Mouse (Mus musculus) hindbrain, embryonic 10.5 days (tissue): ENCODE results near the gene Mfsd14b. TPM values are rescaled to one million over a fixed set of nuclear protein-coding genes. Genes with fewer than 3 reads are reported as not detected.

Experiments
- DNase-seq: peaks from one replicate; pipeline ENCODE4 v3.0.0-alpha.2; 2017; ENCODE audit warnings: low spot score
- H3K27ac ChIP-seq: fragments of 300-500 bp; sonication (generic); 2 replicates; pipeline ENCODE4 v1.5.1; 2016; ENCODE audit warnings: mild to moderate bottlenecking, moderate library complexity
- H3K27me3 ChIP-seq: fragments of 300-500 bp; sonication (generic); 2 replicates; pipeline ENCODE4 v1.6.1; 2016; ENCODE audit warnings: mild to moderate bottlenecking; ENCODE audit not compliant: poor library complexity, insufficient read depth, severe bottlenecking
- H3K36me3 ChIP-seq: fragments of 300-500 bp; sonication (generic); 2 replicates; pipeline ENCODE4 v1.6.1; 2016; ENCODE audit warnings: mild to moderate bottlenecking, moderate library complexity
- H3K4me1 ChIP-seq: fragments of 300-500 bp; sonication (generic); replicated peaks from 2 replicates; pipeline ENCODE4 v1.6.1; 2016; ENCODE audit warnings: mild to moderate bottlenecking
- H3K4me3 ChIP-seq: fragments of 300-500 bp; sonication (generic); 2 replicates; pipeline ENCODE4 v1.5.1; 2016; ENCODE audit warnings: mild to moderate bottlenecking, moderate library complexity
- H3K9me3 ChIP-seq: fragments of 300-500 bp; sonication (generic); 2 replicates; pipeline ENCODE4 v1.6.1; 2016; ENCODE audit warnings: mild to moderate bottlenecking, moderate library complexity
- WGBS: fragments of 180-500 bp; shearing (Covaris S2); methylation state at CpG from one replicate; pipeline ENCODE4 v1.1.7; 2016; 5-methylcytosine and 5-hydroxymethylcytosine counted together
- polyA plus RNA-seq: library from polyadenylated mRNA; unstranded; fragments of >200 nt; fragmentation: Nextera tagmentation; extraction: Ambion mirVana; gene quantifications from 2 replicates; pipeline ENCODE4 v1.2.1, GENCODE M21; 2016

Gene Mfsd14b
- polyA plus RNA-seq: 34.7 and 43.1 TPM in 2 replicates

- Histone ChIP-seq H3K4me3 (peak within 1 kb of the TSS; percentile 86), H3K36me3 (0 out of 2 replicates have a peak, but pooled peaks cover 7% of the 10 kb centered on the region), H3K27ac (peak within 1 kb of the TSS; percentile 90), H3K27me3 (no peaks in the 10 kb centered on the region), H3K9me3 (peaks cover 8% of the 10 kb centered on the region), H3K4me1 (peaks cover 15% of the 10 kb centered on the region)
- WGBS: under 1% methylated on average over 60 of the region's 60 CpGs
- peak; percentile 91 for DNase-seq
These were observed at the start of gene Mfsd14b for GRCm38 (mm10) chr13:65112459-65113110. TSS of gene Mfsd14b (minus strand) at chr13:65112975.

- Histone ChIP-seq H3K27me3 (no peaks in the 10 kb centered on the region), H3K36me3 (no peaks in the 10 kb centered on the region), H3K9me3 (peaks cover 9% of the 10 kb centered on the region; the same call in 1 of the 2 replicates), H3K4me1 (no peaks in the 10 kb centered on the region), H3K27ac (no peak within 1 kb of the TSS), H3K4me3 (no peak within 1 kb of the TSS)
- WGBS: 92% methylated on average over 1 of the region's 1 CpGs
- no peak for DNase-seq
These were observed 37.2 kb upstream of the Mfsd14b start, which contains the start of gene Olfr466 for GRCm38 (mm10) chr13:65149940-65150339. TSS of gene Olfr466 (plus strand) at chr13:65150240.

GRCm38 (mm10) chr13:65137789-65138188, 25.0 kb upstream of the Mfsd14b start, which contains the start of gene Olfr465-ps1:
TSS of gene Olfr465-ps1 (plus strand) at chr13:65138089.
- Histone ChIP-seq H3K4me1 (no peaks in the 10 kb centered on the region), H3K27me3 (no peaks in the 10 kb centered on the region), H3K36me3 (no peaks in the 10 kb centered on the region), H3K27ac (no peak within 1 kb of the TSS), H3K4me3 (no peak within 1 kb of the TSS), H3K9me3 (peaks cover 7% of the 10 kb centered on the region; the same call in 1 of the 2 replicates)
- DNase-seq: no peak
- WGBS: 86% methylated on average over 4 of the region's 4 CpGs

GRCm38 (mm10) chr13:65127063-65127847, 14.5 kb upstream of the Mfsd14b start:
- no peak overlapping the region for H3K27ac ChIP-seq
- H3K9me3 ChIP-seq: no peaks in the 10 kb centered on the region; the same call in 1 of the 2 replicates
- DNase-seq: no peak
- no peaks in the 10 kb centered on the region for H3K27me3 ChIP-seq
- H3K36me3 ChIP-seq: no peaks in the 10 kb centered on the region
- no peak overlapping the region for H3K4me3 ChIP-seq
- H3K4me1 ChIP-seq: no peaks in the 10 kb centered on the region
- WGBS: 63% methylated on average over 3 of the region's 3 CpGs

GRCm38 (mm10) chr13:65122111-65122510, 9.3 kb upstream of the Mfsd14b start:
- WGBS: 86% methylated on average over 1 of the region's 1 CpGs
- H3K9me3 ChIP-seq: peaks cover 5% of the 10 kb centered on the region; the same call in 1 of the 2 replicates
- H3K36me3 ChIP-seq: no peaks in the 10 kb centered on the region
- H3K4me3 ChIP-seq: no peak overlapping the region
- no peaks in the 10 kb centered on the region for H3K27me3 ChIP-seq
- no peak overlapping the region for H3K27ac ChIP-seq
- H3K4me1 ChIP-seq: no peaks in the 10 kb centered on the region
- DNase-seq: no peak

- H3K9me3 ChIP-seq: peaks cover 5% of the 10 kb centered on the region; the same call in 1 of the 2 replicates
- no peak overlapping the region for H3K4me3 ChIP-seq
- no peak overlapping the region for H3K27ac ChIP-seq
- H3K4me1 ChIP-seq: no peaks in the 10 kb centered on the region
- WGBS: 70% methylated on average over 3 of the region's 3 CpGs
- no peaks in the 10 kb centered on the region for H3K27me3 ChIP-seq
- no peaks in the 10 kb centered on the region for H3K36me3 ChIP-seq
- no peak for DNase-seq
These were observed 8.2 kb upstream of the Mfsd14b start for GRCm38 (mm10) chr13:65120984-65121383.

GRCm38 (mm10) chr13:65113239-65113638, 464 bp upstream of the Mfsd14b start:
- Histone ChIP-seq H3K36me3 (0 out of 2 replicates have a peak, but pooled peaks cover 4% of the 10 kb centered on the region), H3K27ac (peak overlapping the region; percentile 90), H3K4me1 (peaks cover 15% of the 10 kb centered on the region), H3K9me3 (peaks cover 1% of the 10 kb centered on the region; the same call in 1 of the 2 replicates), H3K4me3 (peak overlapping the region; percentile 86), H3K27me3 (no peaks in the 10 kb centered on the region)
- WGBS: 67% methylated on average over 3 of the region's 3 CpGs
- no peak for DNase-seq

- 2% methylated on average over 5 of the region's 5 CpGs for WGBS
- Histone ChIP-seq H3K36me3 (0 out of 2 replicates have a peak, but pooled peaks cover 9% of the 10 kb centered on the region), H3K4me1 (peaks cover 15% of the 10 kb centered on the region), H3K4me3 (peak overlapping the region; percentile 86), H3K27me3 (no peaks in the 10 kb centered on the region), H3K9me3 (peaks cover 12% of the 10 kb centered on the region), H3K27ac (peak overlapping the region; percentile 90)
- no peak for DNase-seq
These were observed 814 bp downstream of the Mfsd14b start for GRCm38 (mm10) chr13:65111961-65112360.

GRCm38 (mm10) chr13:65101232-65101631, 11.5 kb downstream of the Mfsd14b start:
- no peaks in the 10 kb centered on the region for H3K27me3 ChIP-seq
- peaks cover 58% of the 10 kb centered on the region for H3K9me3 ChIP-seq
- peaks cover 38% of the 10 kb centered on the region for H3K36me3 ChIP-seq
- H3K4me3 ChIP-seq: no peak overlapping the region
- DNase-seq: no peak
- H3K27ac ChIP-seq: no peak overlapping the region
- H3K4me1 ChIP-seq: no peaks in the 10 kb centered on the region
- WGBS: 93% methylated on average over 3 of the region's 3 CpGs

GRCm38 (mm10) chr13:65100678-65101077, 12.1 kb downstream of the Mfsd14b start:
- Histone ChIP-seq H3K4me1 (no peaks in the 10 kb centered on the region), H3K36me3 (peaks cover 39% of the 10 kb centered on the region), H3K9me3 (peaks cover 57% of the 10 kb centered on the region), H3K27ac (no peak overlapping the region), H3K27me3 (no peaks in the 10 kb centered on the region), H3K4me3 (no peak overlapping the region)
- 90% methylated on average over 9 of the region's 9 CpGs for WGBS
- no peak for DNase-seq

- Histone ChIP-seq H3K36me3 (peaks cover 60% of the 10 kb centered on the region), H3K4me1 (no peaks in the 10 kb centered on the region), H3K4me3 (no peak overlapping the region), H3K27ac (no peak overlapping the region), H3K27me3 (no peaks in the 10 kb centered on the region), H3K9me3 (peaks cover 30% of the 10 kb centered on the region)
- no peak for DNase-seq
These were observed 15.8 kb downstream of the Mfsd14b start for GRCm38 (mm10) chr13:65097018-65097417.

- Histone ChIP-seq H3K4me1 (no peaks in the 10 kb centered on the region), H3K4me3 (no peak overlapping the region), H3K27ac (no peak overlapping the region), H3K36me3 (peaks cover 66% of the 10 kb centered on the region), H3K27me3 (no peaks in the 10 kb centered on the region), H3K9me3 (peaks cover 22% of the 10 kb centered on the region)
- DNase-seq: no peak
- 91% methylated on average over 4 of the region's 4 CpGs for WGBS
These were observed 16.9 kb downstream of the Mfsd14b start for GRCm38 (mm10) chr13:65095923-65096322.

- Histone ChIP-seq H3K27me3 (no peaks in the 10 kb centered on the region), H3K9me3 (no peaks in the 10 kb centered on the region), H3K36me3 (peaks cover 60% of the 10 kb centered on the region), H3K4me3 (no peak overlapping the region), H3K4me1 (no peaks in the 10 kb centered on the region), H3K27ac (no peak overlapping the region)
- DNase-seq: no peak
- 94% methylated on average over 2 of the region's 2 CpGs for WGBS
These were observed 42.8 kb downstream of the Mfsd14b start for GRCm38 (mm10) chr13:65069969-65070368.
